Mouse (Mus musculus): Measurements from ENCODE around the gene Zfp189.

Zfp189 gene

GRCm38 (mm10) chr4:49535036-49535435 lies 14.1 kb downstream of the Zfp189 start:
- Histone ChIP-seq H3K27me3 (ENCODE audit: insufficient read depth, low read length) (no peaks in the 10 kb centered on the region), H3K9me3 (ENCODE audit: low read length) (no peaks in the 10 kb centered on the region), H3K4me3 (replicated peaks; ENCODE audit: low read length) (no peak overlapping the region), H3K36me3 (ENCODE audit: insufficient read depth, low read length) (peaks cover 3% of the 10 kb centered on the region; the same call in 1 of the 2 replicates), H3K4me1 (replicated peaks; ENCODE audit: low read depth, low read length) (no peaks in the 10 kb centered on the region)
- TF ChIP-seq POU5F1 (IDR thresholded peaks at IDR 0.05; ENCODE audit: borderline replicate concordance, low read length) (no peak), CTCF (conservative IDR thresholded peaks at IDR 0.05; ENCODE audit: low read length) (no peak), NANOG (IDR thresholded peaks at IDR 0.05; ENCODE audit: borderline replicate concordance, low read length) (no peak)

- Histone ChIP-seq H3K27me3 (ENCODE audit: insufficient read depth, low read length) (no peaks in the 10 kb centered on the region), H3K9me3 (ENCODE audit: low read length) (no peaks in the 10 kb centered on the region), H3K36me3 (ENCODE audit: insufficient read depth, low read length) (no peaks in the 10 kb centered on the region), H3K4me1 (replicated peaks; ENCODE audit: low read depth, low read length) (no peaks in the 10 kb centered on the region), H3K4me3 (replicated peaks; ENCODE audit: low read length) (no peak overlapping the region)
- no peak for TF ChIP-seq POU5F1 (IDR thresholded peaks at IDR 0.05; ENCODE audit: borderline replicate concordance, low read length)
Observed at GRCm38 (mm10) chr4:49535675-49536294, 14.8 kb downstream of the Zfp189 start.

GRCm38 (mm10) chr4:49536671-49537070 lies 15.7 kb downstream of the Zfp189 start:
- no peak overlapping the region for H3K4me3 ChIP-seq (replicated peaks; ENCODE audit: low read length)
- H3K9me3 ChIP-seq (ENCODE audit: low read length), result no peaks in the 10 kb centered on the region
- H3K4me1 ChIP-seq (replicated peaks; ENCODE audit: low read depth, low read length), result no peaks in the 10 kb centered on the region
- H3K36me3 ChIP-seq (ENCODE audit: insufficient read depth, low read length), result no peaks in the 10 kb centered on the region
- TF ChIP-seq NANOG (IDR thresholded peaks at IDR 0.05; ENCODE audit: borderline replicate concordance, low read length), result no peak
- TF ChIP-seq POU5F1 (IDR thresholded peaks at IDR 0.05; ENCODE audit: borderline replicate concordance, low read length), result no peak
- no peak for TF ChIP-seq CTCF (conservative IDR thresholded peaks at IDR 0.05; ENCODE audit: low read length)
- H3K27me3 ChIP-seq (ENCODE audit: insufficient read depth, low read length), result no peaks in the 10 kb centered on the region

- no peak for TF ChIP-seq NANOG (IDR thresholded peaks at IDR 0.05; ENCODE audit: borderline replicate concordance, low read length)
- no peaks in the 10 kb centered on the region for H3K36me3 ChIP-seq (ENCODE audit: insufficient read depth, low read length)
- no peaks in the 10 kb centered on the region for H3K9me3 ChIP-seq (ENCODE audit: low read length)
- H3K4me3 ChIP-seq (replicated peaks; ENCODE audit: low read length), result no peak overlapping the region
- no peaks in the 10 kb centered on the region for H3K4me1 ChIP-seq (replicated peaks; ENCODE audit: low read depth, low read length)
- H3K27me3 ChIP-seq (ENCODE audit: insufficient read depth, low read length), result no peaks in the 10 kb centered on the region
Observed at GRCm38 (mm10) chr4:49539665-49540064, 18.7 kb downstream of the Zfp189 start.

- H3K27me3 ChIP-seq (ENCODE audit: insufficient read depth, low read length), result no peaks in the 10 kb centered on the region
- H3K4me1 ChIP-seq (replicated peaks; ENCODE audit: low read depth, low read length), result no peaks in the 10 kb centered on the region
- H3K36me3 ChIP-seq (ENCODE audit: insufficient read depth, low read length), result no peaks in the 10 kb centered on the region
- H3K4me3 ChIP-seq (replicated peaks; ENCODE audit: low read length), result no peak overlapping the region
- no peaks in the 10 kb centered on the region for H3K9me3 ChIP-seq (ENCODE audit: low read length)
- TF ChIP-seq NANOG (IDR thresholded peaks at IDR 0.05; ENCODE audit: borderline replicate concordance, low read length) (no peak), CTCF (conservative IDR thresholded peaks at IDR 0.05; ENCODE audit: low read length) (no peak), POU5F1 (IDR thresholded peaks at IDR 0.05; ENCODE audit: borderline replicate concordance, low read length) (no peak)
Observed at GRCm38 (mm10) chr4:49540966-49541365, 20.0 kb downstream of the Zfp189 start.

GRCm38 (mm10) chr4:49546026-49546425 lies 25.1 kb downstream of the Zfp189 start:
- TF ChIP-seq CTCF (conservative IDR thresholded peaks at IDR 0.05; ENCODE audit: low read length) (no peak), POU5F1 (IDR thresholded peaks at IDR 0.05; ENCODE audit: borderline replicate concordance, low read length) (no peak), NANOG (IDR thresholded peaks at IDR 0.05; ENCODE audit: borderline replicate concordance, low read length) (no peak)
- H3K27me3 ChIP-seq (ENCODE audit: insufficient read depth, low read length), result no peaks in the 10 kb centered on the region
- H3K9me3 ChIP-seq (ENCODE audit: low read length), result no peaks in the 10 kb centered on the region
- H3K4me1 ChIP-seq (replicated peaks; ENCODE audit: low read depth, low read length), result no peaks in the 10 kb centered on the region
- H3K36me3 ChIP-seq (ENCODE audit: insufficient read depth, low read length), result no peaks in the 10 kb centered on the region
- H3K4me3 ChIP-seq (replicated peaks; ENCODE audit: low read length), result no peak overlapping the region

- no peaks in the 10 kb centered on the region for H3K4me1 ChIP-seq (replicated peaks; ENCODE audit: low read depth, low read length)
- no peaks in the 10 kb centered on the region for H3K27me3 ChIP-seq (ENCODE audit: insufficient read depth, low read length)
- H3K9me3 ChIP-seq (ENCODE audit: low read length), result no peaks in the 10 kb centered on the region
- TF ChIP-seq CTCF (conservative IDR thresholded peaks at IDR 0.05; ENCODE audit: low read length) (no peak), NANOG (IDR thresholded peaks at IDR 0.05; ENCODE audit: borderline replicate concordance, low read length) (no peak), POU5F1 (IDR thresholded peaks at IDR 0.05; ENCODE audit: borderline replicate concordance, low read length) (no peak)
- H3K36me3 ChIP-seq (ENCODE audit: insufficient read depth, low read length), result no peaks in the 10 kb centered on the region
- no peak overlapping the region for H3K4me3 ChIP-seq (replicated peaks; ENCODE audit: low read length)
Observed at GRCm38 (mm10) chr4:49546873-49547543, 26.0 kb downstream of the Zfp189 start.

- Histone ChIP-seq H3K4me3 (replicated peaks; ENCODE audit: low read length) (no peak overlapping the region), H3K9me3 (ENCODE audit: low read length) (no peaks in the 10 kb centered on the region), H3K4me1 (replicated peaks; ENCODE audit: low read depth, low read length) (no peaks in the 10 kb centered on the region), H3K36me3 (ENCODE audit: insufficient read depth, low read length) (no peaks in the 10 kb centered on the region), H3K27me3 (ENCODE audit: insufficient read depth, low read length) (no peaks in the 10 kb centered on the region)
- no peak for TF ChIP-seq CTCF (conservative IDR thresholded peaks at IDR 0.05; ENCODE audit: low read length)
- TF ChIP-seq NANOG (IDR thresholded peaks at IDR 0.05; ENCODE audit: borderline replicate concordance, low read length), result no peak
Observed at GRCm38 (mm10) chr4:49547544-49548219, 26.7 kb downstream of the Zfp189 start.

All from E14TG2a.4 (cell line).